Mouse (Mus musculus): ENCODE data around the gene Med13l. TPM values are rescaled to one million over a fixed set of nuclear protein-coding genes. Genes with fewer than 3 reads are reported as not detected.

Med13l gene
- polyA plus RNA-seq, 1 experiment from 2014 or later = 9.8 TPM

DNA sequence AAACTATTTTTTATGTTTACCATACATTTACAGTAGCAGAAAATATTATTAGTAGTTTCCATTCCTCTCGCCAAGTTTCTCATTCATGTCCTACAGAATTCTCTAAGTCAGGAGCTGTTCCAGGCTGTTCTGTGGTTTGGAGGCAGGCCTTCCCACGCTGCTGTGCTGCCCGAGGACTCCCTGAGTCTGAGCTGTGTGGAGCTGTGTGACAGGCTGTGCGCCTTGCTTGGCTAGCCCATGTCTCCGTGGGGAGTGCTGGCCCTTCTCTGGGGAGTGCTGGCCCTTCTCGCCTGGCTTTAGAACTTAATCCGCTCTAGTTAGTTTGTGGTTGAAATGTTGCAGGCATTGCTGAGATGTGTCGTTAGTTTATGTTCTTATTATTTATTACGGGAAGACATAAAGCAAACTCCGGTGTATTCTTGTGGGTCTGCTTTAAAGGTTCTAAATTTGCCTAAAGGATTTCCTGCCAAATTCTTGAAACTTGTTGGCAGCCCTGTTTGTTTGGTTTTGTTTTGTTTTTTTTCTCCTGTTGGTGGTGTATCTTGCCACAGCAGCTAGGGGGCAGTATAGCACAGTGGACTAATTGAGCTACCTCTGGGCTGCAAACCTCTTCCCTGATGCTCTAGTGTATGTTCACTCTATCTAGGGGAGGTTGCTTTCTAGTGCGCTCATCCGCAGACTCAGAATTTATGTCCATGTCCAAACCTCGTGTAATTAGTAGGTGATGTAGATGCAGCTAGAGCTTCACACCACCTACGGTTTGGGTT, 34.2 kb downstream of the Med13l start:
- DNase-seq (ENCODE audit: low spot score, missing footprints) (peak; percentile 91), ATAC-seq (ENCODE audit: low FRiP score) (no peak)
- no peaks in the 10 kb centered on the region for H3K36me3 ChIP-seq (ENCODE audit: control insufficient read depth, insufficient read depth, low read length)
- H3K4me2 ChIP-seq = no peak overlapping the region
- no peaks in the 10 kb centered on the region for H3K27me3 ChIP-seq (ENCODE audit: control insufficient read depth, insufficient read depth, low read length)
- no peaks in the 10 kb centered on the region for H3K9me3 ChIP-seq (ENCODE audit: control insufficient read depth, low read length)
- no peak overlapping the region for H3K4me3 ChIP-seq (ENCODE audit: low read depth, low read length)
- H3K27ac ChIP-seq (ENCODE audit: low read depth, low read length) = no peak overlapping the region
- 57% methylated on average over 14 of the region's 14 CpGs for WGBS
- no peak overlapping the region for H3K9ac ChIP-seq (ENCODE audit: low read length)
- peaks cover 18% of the 10 kb centered on the region for H3K4me1 ChIP-seq (ENCODE audit: control insufficient read depth, insufficient read depth, low read length)

DNA sequence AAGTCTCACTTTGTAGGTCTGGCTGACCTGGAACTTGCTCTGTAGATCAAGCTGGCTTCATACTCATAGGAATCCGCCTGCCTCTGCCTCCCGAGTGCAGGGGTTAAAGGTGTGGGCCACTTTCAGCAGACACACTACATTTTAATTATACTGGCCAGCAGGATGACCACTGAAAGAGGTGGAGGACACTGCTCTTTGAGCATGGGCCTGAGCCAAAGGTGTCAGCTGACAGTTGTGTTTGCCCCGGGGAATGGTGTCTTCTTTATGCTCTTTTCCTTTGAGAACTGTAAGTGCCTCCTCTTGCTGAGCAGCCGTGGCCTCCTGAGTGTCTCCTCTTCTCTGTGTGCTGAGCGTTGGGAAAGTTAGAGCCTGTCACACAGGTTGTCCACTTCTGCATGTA, 35.4 kb downstream of the Med13l start:
- H3K4me3 ChIP-seq (ENCODE audit: low read depth, low read length) = no peak overlapping the region
- H3K4me1 ChIP-seq (ENCODE audit: control insufficient read depth, insufficient read depth, low read length) = peaks cover 23% of the 10 kb centered on the region
- no peaks in the 10 kb centered on the region for H3K36me3 ChIP-seq (ENCODE audit: control insufficient read depth, insufficient read depth, low read length)
- no peak overlapping the region for H3K4me2 ChIP-seq
- DNase-seq (ENCODE audit: low spot score, missing footprints) (no peak), ATAC-seq (ENCODE audit: low FRiP score) (no peak)
- H3K9me3 ChIP-seq (ENCODE audit: control insufficient read depth, low read length) = no peaks in the 10 kb centered on the region
- WGBS = 87% methylated on average over 5 of the region's 5 CpGs
- H3K27ac ChIP-seq (ENCODE audit: low read depth, low read length) = no peak overlapping the region
- H3K27me3 ChIP-seq (ENCODE audit: control insufficient read depth, insufficient read depth, low read length) = no peaks in the 10 kb centered on the region
- H3K9ac ChIP-seq (ENCODE audit: low read length) = no peak overlapping the region

DNA sequence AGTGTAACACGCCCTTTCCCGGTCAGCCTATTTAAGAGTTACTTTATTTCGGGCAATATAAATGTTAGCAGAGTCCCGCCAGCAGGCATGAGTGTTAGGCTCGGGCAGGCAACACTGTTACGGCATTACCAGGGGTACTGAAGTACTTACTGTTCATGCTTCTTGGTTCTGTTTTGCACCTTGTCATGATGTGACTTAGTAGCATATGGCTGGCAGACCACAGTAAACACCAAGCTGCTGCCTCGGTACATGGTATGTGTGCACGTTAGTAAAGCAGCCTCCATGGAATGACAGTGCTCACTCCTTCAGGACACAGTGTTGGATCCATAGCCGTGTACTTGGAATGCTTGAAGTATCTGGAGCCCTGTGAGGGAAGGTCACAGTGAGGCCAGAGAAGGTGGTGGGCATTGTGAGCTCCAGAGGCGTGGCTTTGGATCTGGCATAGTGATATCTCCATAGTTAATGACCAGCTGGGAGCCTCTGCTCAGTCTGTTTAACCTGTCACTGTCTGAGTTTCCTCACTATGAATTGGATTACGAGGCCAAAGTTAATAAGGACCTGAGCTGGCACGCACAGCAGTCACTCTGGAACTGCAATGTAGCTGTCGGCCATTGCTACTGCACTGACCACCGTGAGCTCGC, 36.1 kb downstream of the Med13l start:
- no peak overlapping the region for H3K4me3 ChIP-seq (ENCODE audit: low read depth, low read length)
- H3K9ac ChIP-seq (ENCODE audit: low read length) = no peak overlapping the region
- DNase-seq (ENCODE audit: low spot score, missing footprints) = no peak
- WGBS = 90% methylated on average over 15 of the region's 15 CpGs
- H3K4me2 ChIP-seq = no peak overlapping the region
- H3K27ac ChIP-seq (ENCODE audit: low read depth, low read length) = no peak overlapping the region
- no peaks in the 10 kb centered on the region for H3K27me3 ChIP-seq (ENCODE audit: control insufficient read depth, insufficient read depth, low read length)
- H3K9me3 ChIP-seq (ENCODE audit: control insufficient read depth, low read length) = no peaks in the 10 kb centered on the region
- H3K36me3 ChIP-seq (ENCODE audit: control insufficient read depth, insufficient read depth, low read length) = no peaks in the 10 kb centered on the region
- peaks cover 19% of the 10 kb centered on the region for H3K4me1 ChIP-seq (ENCODE audit: control insufficient read depth, insufficient read depth, low read length)
- no peak for ATAC-seq (ENCODE audit: low FRiP score)

DNA sequence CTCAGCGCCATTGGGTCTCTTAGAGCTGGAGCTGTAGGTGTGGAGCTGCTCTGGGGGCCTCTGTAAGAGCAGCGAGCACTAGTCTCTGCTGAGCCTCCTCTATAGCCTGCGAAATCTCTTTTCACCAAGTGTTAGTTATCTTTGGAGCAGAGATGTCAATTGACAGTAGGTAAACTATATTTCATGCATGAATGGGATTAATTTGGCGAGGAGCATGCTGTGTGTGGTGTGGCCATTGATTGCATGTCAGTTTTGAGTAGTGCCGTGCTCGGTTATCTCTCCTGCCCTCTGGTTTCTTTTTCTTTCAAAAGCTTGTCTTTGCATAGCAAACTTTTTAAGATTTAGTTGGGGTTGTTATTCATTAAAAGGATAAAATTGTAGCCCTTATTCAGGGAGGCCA, 38.1 kb downstream of the Med13l start:
- H3K27me3 ChIP-seq (ENCODE audit: control insufficient read depth, insufficient read depth, low read length) = no peaks in the 10 kb centered on the region
- no peak for DNase-seq (ENCODE audit: low spot score, missing footprints)
- ATAC-seq (ENCODE audit: low FRiP score) = no peak
- no peak overlapping the region for H3K4me3 ChIP-seq (ENCODE audit: low read depth, low read length)
- H3K9ac ChIP-seq (ENCODE audit: low read length) = no peak overlapping the region
- H3K4me1 ChIP-seq (ENCODE audit: control insufficient read depth, insufficient read depth, low read length) = peaks cover 17% of the 10 kb centered on the region
- no peaks in the 10 kb centered on the region for H3K9me3 ChIP-seq (ENCODE audit: control insufficient read depth, low read length)
- no peak overlapping the region for H3K27ac ChIP-seq (ENCODE audit: low read depth, low read length)
- H3K4me2 ChIP-seq = no peak overlapping the region
- H3K36me3 ChIP-seq (ENCODE audit: control insufficient read depth, insufficient read depth, low read length) = no peaks in the 10 kb centered on the region
- 85% methylated on average over 6 of the region's 6 CpGs for WGBS

DNA sequence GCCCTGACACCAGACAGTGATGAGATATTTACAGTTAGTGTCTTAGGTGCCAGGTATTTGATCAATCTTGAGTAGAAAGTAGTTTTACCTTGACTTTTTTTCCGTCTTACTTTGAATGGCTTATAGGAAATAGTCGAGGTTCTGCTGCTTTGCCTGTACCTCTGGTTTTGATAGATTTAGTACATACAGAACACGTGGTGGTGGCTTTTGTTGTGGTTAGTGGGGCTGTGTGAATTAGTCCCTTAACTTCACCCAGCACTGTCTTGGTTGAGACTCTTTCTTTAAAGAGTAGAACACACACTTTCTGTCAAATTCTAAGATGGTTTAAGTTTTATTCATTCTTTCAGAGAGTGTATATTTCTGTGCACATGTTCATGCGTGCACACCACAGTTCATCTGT, 41.0 kb downstream of the Med13l start:
- Histone ChIP-seq H3K27me3 (ENCODE audit: control insufficient read depth, insufficient read depth, low read length) (no peaks in the 10 kb centered on the region), H3K9me3 (ENCODE audit: control insufficient read depth, low read length) (no peaks in the 10 kb centered on the region), H3K4me3 (ENCODE audit: low read depth, low read length) (no peak overlapping the region), H3K27ac (ENCODE audit: low read depth, low read length) (no peak overlapping the region), H3K36me3 (ENCODE audit: control insufficient read depth, insufficient read depth, low read length) (no peaks in the 10 kb centered on the region), H3K9ac (ENCODE audit: low read length) (no peak overlapping the region), H3K4me1 (ENCODE audit: control insufficient read depth, insufficient read depth, low read length) (peaks cover 23% of the 10 kb centered on the region), H3K4me2 (no peak overlapping the region)
- WGBS = 89% methylated on average over 4 of the region's 4 CpGs
- DNase-seq (ENCODE audit: low spot score, missing footprints) (no peak), ATAC-seq (ENCODE audit: low FRiP score) (no peak)

DNA sequence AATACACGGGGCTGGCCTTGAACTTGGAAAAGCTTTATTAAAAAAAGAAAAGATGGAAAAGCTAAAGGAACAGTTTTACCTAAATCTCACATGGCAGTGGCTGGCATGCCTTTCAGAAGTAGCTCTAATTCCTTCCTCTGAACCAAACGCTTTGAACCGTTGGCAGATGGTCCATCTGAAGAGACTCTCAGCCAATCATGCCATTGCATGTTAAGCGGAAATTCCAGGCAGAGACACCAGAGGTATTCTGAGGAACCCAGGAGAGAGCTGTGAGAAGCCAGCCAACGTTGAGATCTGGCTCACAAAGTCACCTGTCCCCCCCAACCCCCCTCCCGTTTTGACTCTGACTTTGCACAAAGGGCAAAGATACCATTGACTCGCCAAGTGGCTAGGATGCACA, 42.2 kb downstream of the Med13l start:
- Histone ChIP-seq H3K27me3 (ENCODE audit: control insufficient read depth, insufficient read depth, low read length) (no peaks in the 10 kb centered on the region), H3K4me3 (ENCODE audit: low read depth, low read length) (no peak overlapping the region), H3K9ac (ENCODE audit: low read length) (no peak overlapping the region), H3K4me1 (ENCODE audit: control insufficient read depth, insufficient read depth, low read length) (peaks cover 27% of the 10 kb centered on the region), H3K9me3 (ENCODE audit: control insufficient read depth, low read length) (no peaks in the 10 kb centered on the region), H3K27ac (ENCODE audit: low read depth, low read length) (no peak overlapping the region), H3K4me2 (no peak overlapping the region), H3K36me3 (ENCODE audit: control insufficient read depth, insufficient read depth, low read length) (no peaks in the 10 kb centered on the region)
- 76% methylated on average over 7 of the region's 7 CpGs for WGBS
- ATAC-seq (ENCODE audit: low FRiP score) (no peak), DNase-seq (ENCODE audit: low spot score, missing footprints) (no peak)

DNA sequence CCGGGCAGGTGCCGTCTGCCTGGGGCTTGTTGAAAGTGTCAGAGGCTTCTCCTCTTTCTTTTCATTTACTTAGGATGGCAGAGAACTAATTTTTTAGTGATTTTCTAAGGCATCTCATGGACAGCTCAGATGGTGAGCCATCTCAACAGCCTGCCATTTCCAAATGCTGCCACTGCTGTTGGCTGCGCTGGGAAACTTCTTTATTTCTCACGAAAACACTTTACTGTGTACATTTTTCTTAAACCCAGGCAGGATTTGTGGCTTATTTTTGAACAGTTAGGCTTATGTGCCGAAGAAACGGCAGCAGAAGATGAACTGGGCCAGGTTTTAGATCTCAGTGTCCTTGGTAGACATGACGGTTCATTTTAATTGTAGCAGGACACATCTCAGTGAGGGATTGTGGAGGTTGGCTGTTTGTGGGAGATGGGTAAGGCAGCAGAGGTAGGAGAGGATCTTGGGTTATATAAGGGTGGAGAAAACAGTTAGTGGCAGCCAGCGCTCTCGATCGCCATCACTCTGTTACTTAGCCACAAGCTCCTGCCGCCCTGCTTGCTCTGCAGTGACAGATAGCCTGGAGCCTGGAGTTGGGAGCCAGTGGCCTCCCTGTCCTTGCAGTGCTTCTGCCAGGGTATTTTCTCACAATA, 45.1 kb downstream of the Med13l start:
- WGBS = 80% methylated on average over 11 of the region's 11 CpGs
- ATAC-seq (ENCODE audit: low FRiP score) (no peak), DNase-seq (ENCODE audit: low spot score, missing footprints) (no peak)
- H3K36me3 ChIP-seq (ENCODE audit: control insufficient read depth, insufficient read depth, low read length) = no peaks in the 10 kb centered on the region
- H3K27me3 ChIP-seq (ENCODE audit: control insufficient read depth, insufficient read depth, low read length) = no peaks in the 10 kb centered on the region
- H3K4me2 ChIP-seq = no peak overlapping the region
- H3K27ac ChIP-seq (ENCODE audit: low read depth, low read length) = no peak overlapping the region
- no peak overlapping the region for H3K9ac ChIP-seq (ENCODE audit: low read length)
- no peaks in the 10 kb centered on the region for H3K9me3 ChIP-seq (ENCODE audit: control insufficient read depth, low read length)
- no peak overlapping the region for H3K4me3 ChIP-seq (ENCODE audit: low read depth, low read length)
- peaks cover 15% of the 10 kb centered on the region for H3K4me1 ChIP-seq (ENCODE audit: control insufficient read depth, insufficient read depth, low read length)

DNA sequence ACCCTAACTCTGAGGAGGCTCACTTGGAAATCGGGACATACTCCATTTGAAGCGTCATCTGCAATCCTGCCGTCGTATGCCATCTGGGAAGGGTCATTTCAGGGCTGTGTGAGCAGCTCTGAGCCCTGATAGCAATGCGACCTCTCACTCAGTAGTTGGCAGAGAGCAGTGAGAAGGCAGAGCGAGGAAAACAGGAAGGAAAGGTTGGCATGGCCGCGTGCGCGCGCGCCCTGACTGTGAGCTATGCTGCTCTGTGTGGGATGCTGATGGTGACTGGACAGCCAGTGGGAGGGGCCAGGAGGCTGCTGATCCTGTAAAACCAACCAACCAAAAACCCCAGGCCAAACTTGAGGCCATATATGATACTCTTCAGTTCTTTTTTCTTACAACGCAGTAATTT, 46.2 kb downstream of the Med13l start:
- Histone ChIP-seq H3K4me3 (ENCODE audit: low read depth, low read length) (no peak overlapping the region), H3K4me1 (ENCODE audit: control insufficient read depth, insufficient read depth, low read length) (peaks cover 16% of the 10 kb centered on the region), H3K9ac (ENCODE audit: low read length) (no peak overlapping the region), H3K27ac (ENCODE audit: low read depth, low read length) (no peak overlapping the region), H3K4me2 (no peak overlapping the region), H3K36me3 (ENCODE audit: control insufficient read depth, insufficient read depth, low read length) (no peaks in the 10 kb centered on the region), H3K27me3 (ENCODE audit: control insufficient read depth, insufficient read depth, low read length) (no peaks in the 10 kb centered on the region), H3K9me3 (ENCODE audit: control insufficient read depth, low read length) (no peaks in the 10 kb centered on the region)
- ATAC-seq (ENCODE audit: low FRiP score) = no peak
- WGBS = 81% methylated on average over 13 of the region's 13 CpGs
- no peak for DNase-seq (ENCODE audit: low spot score, missing footprints)

DNA sequence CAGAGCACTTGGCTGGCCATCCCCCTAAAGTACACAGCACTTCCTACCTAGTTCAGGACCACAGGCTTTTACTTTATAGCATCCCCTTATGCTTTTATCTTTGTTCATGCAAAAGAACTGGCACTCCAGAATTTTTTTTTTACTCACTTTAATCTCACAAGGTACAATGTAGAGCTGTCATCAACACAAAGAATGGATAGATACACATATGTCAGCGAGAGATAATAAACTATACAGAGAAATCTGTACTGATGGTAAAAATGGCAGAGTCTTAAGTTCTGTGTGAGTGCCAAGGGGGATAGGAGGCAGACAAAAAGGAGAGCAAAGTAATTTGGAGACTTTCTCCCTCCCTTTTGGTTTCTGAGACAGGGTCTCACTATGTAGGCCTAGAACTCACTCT, 47.4 kb downstream of the Med13l start:
- Histone ChIP-seq H3K9ac (ENCODE audit: low read length) (no peak overlapping the region), H3K4me2 (no peak overlapping the region), H3K4me3 (ENCODE audit: low read depth, low read length) (no peak overlapping the region), H3K27ac (ENCODE audit: low read depth, low read length) (no peak overlapping the region), H3K9me3 (ENCODE audit: control insufficient read depth, low read length) (no peaks in the 10 kb centered on the region), H3K27me3 (ENCODE audit: control insufficient read depth, insufficient read depth, low read length) (no peaks in the 10 kb centered on the region), H3K36me3 (ENCODE audit: control insufficient read depth, insufficient read depth, low read length) (no peaks in the 10 kb centered on the region), H3K4me1 (ENCODE audit: control insufficient read depth, insufficient read depth, low read length) (peaks cover 16% of the 10 kb centered on the region)
- WGBS = 94% methylated on average over 1 of the region's 1 CpGs
- ATAC-seq (ENCODE audit: low FRiP score) = no peak
- no peak for DNase-seq (ENCODE audit: low spot score, missing footprints)

All from midbrain, embryonic 11.5 days (tissue).